Mouse (Mus musculus) heart, adult 2 months (tissue): Measurements from ENCODE around the gene Spsb1.

ENCODE experiments used
- CTCF ChIP-seq: fragments of 200-600 bp; IDR thresholded peaks from 2 replicates; pipeline ENCODE4 v1.8.1; 2022; ENCODE audit warnings: antibody characterized with exemption, mild to moderate bottlenecking, moderate library complexity
- POLR2A ChIP-seq: fragments of 200-500 bp; IDR thresholded peaks from 2 replicates; pipeline ENCODE4 v1.6.1; 2011; ENCODE audit warnings: mild to moderate bottlenecking, low read depth, low read length, control low read depth; ENCODE audit not compliant: insufficient read depth

- no peak for TF ChIP-seq CTCF
- no peak for TF ChIP-seq POLR2A
Measured at GRCm38 (mm10) chr4:149988301-149988700, 33.5 kb upstream of the Spsb1 start.
